Mouse (Mus musculus): ENCODE measurements at regions not wholly inside any gene's neighbourhood (a gene's known extent, or its start where the extent isn't known, plus 50 kb on each side); places are given as distances from the start of the nearest gene placed in this dataset.

DNA sequence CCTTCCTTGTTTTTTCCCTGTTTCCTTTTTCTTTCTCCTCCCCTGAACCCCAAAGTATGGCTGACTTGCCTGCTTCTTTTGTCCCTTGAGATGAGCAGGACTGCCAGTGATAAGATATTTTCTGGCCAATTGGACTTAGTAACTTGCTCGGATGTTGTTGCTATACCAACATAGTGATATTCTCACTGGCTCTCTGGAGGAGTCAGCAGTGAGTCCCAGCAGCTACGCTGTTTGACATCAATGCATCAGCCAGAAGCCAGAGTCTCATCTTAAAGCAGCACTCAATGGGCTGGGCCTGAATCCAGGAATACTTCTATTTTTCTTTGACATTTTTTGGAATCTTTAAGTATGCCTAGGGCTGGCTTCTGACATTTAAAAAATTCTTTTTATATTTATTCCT, 287.1 kb upstream of the Sstr1 start:
- TF ChIP-seq ETS1 (conservative IDR thresholded peaks at IDR 0.05; ENCODE audit: low read depth, low read length): no peak
- no peak for TF ChIP-seq CTCF (conservative IDR thresholded peaks at IDR 0.05 in 1 of 2, IDR thresholded peaks at IDR 0.05 in 1 of 2; ENCODE audit: low read depth in 2 of 2, low read length in 2 of 2)
- TF ChIP-seq SIN3A (IDR thresholded peaks at IDR 0.05; ENCODE audit: low read length): no peak
- TF ChIP-seq POLR2A (IDR thresholded peaks at IDR 0.05; ENCODE audit: low read depth, low read length): no peak
- no peak for TF ChIP-seq CHD2 (IDR thresholded peaks at IDR 0.05; ENCODE audit: low read length)
- TF ChIP-seq POLR2AphosphoS2 (IDR thresholded peaks at IDR 0.05; ENCODE audit: low read depth, low read length): no peak
